Mouse (Mus musculus) adrenal gland, postnatal 10 days (tissue): ENCODE measurements around the gene Slc5a5. TPM values are rescaled to one million over a fixed set of nuclear protein-coding genes. Genes with fewer than 3 reads are reported as not detected.
"Not testable (repeated sequence)": the region's sequence is repeated elsewhere in the genome, so short reads cannot be mapped to it uniquely, and the experiment has no call there.

Experiments
- DNase-seq: peaks from one replicate; pipeline ENCODE4 v3.0.0; 2021; ENCODE audit warnings: mixed read lengths
- total RNA-seq, 2 experiments: library from RNA; stranded (reverse); gene quantifications; 2 replicates each; pipeline ENCODE4 v1.2.3; 2021

Slc5a5 gene
- total RNA-seq, 2 experiments from 2014 or later, result 0.27 to 0.42 TPM

DNA sequence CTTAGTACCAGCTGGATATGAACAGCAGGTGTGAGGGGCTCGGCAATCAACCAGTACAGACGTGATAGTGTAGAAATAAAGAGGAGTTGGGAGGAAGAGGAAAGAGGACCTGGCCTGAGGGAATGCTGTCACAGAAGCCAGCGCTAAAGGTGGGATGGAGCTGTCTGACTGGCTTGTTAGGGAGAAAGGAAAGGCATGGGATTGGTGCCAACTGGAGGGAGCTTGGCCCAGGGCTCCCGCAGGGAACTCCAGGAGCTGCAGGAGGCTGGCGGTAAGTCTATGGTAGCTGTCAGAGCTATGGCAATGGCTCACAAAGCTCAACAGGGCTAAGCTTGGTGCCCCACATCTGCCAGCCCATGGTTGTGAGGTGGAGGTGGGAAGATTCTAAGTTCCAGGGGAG, 9.7 kb upstream of the Slc5a5 start:
- peak; percentile 39 for DNase-seq

DNA sequence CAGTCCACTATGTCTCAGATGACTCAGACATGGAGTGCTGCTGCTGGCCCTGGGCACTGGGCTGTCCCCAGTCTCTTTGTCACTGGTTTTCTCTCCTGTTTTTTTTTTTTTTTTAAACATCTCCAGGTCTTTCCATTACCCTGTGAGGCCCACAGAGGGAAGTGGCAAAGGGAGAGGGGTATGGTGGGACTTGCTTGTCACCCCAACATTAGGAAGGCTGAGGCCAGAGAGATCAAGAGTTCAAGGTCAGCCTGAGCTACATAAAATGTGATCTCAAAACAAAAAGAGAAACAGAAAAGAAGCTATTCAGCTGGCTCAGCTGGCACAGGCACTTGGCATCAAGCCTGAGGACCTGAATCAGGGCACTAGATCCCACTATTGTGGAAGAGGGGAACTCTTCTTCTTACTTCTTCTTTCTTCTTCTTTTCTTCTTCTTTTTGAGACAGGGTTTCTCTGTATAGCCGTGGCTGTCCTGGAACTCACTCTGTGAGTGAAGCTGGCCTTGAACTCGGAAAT, 8.4 kb upstream of the Slc5a5 start:
- DNase-seq, result peak; percentile 52

DNA sequence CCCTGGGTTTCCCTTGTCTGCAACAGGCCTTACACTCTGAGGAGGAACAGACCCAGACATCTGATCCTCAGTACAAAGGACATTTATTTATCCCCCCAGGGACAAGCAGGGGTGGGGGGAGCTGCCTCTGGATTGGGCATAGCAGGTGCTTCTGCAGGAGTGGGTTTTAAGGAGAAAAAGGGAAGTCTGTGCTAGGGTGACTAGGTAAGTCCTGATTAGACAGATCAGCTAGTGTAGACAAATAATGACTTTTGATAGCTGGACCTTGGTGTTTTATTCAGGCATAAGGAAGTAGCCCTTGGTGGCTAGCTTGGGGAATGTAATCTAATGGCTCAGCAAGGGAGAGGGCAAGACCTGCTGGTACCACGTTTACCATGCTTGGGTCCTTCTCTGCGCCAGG, 6.7 kb upstream of the Slc5a5 start:
- DNase-seq, result no peak

DNA sequence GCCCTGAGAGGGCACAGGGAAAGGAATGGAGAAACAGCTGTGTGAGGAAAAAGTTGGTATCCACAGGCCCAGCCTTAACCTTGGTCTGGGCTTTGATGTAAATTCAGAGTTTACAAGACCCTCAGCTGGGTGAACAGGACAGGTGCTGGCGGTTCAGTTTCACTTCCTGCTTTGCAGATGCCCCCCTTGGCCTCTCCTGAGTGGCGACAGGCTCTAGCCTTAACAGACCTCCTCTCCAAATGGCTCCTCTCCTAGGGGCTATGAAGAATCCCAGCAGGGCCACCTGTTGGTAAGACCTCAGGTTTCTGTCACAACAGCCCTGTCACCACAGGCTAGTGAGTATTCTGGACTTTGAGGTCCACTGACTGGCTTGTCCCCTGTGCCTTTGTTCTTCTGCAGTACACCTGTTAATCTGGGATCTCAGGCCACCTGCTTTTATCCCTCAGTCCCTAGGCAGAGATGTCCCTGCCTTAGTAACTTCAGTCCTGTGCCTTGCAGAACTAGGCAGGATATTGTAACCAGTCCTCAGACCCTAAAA, 6.2 kb upstream of the Slc5a5 start:
- DNase-seq, result no peak

DNA sequence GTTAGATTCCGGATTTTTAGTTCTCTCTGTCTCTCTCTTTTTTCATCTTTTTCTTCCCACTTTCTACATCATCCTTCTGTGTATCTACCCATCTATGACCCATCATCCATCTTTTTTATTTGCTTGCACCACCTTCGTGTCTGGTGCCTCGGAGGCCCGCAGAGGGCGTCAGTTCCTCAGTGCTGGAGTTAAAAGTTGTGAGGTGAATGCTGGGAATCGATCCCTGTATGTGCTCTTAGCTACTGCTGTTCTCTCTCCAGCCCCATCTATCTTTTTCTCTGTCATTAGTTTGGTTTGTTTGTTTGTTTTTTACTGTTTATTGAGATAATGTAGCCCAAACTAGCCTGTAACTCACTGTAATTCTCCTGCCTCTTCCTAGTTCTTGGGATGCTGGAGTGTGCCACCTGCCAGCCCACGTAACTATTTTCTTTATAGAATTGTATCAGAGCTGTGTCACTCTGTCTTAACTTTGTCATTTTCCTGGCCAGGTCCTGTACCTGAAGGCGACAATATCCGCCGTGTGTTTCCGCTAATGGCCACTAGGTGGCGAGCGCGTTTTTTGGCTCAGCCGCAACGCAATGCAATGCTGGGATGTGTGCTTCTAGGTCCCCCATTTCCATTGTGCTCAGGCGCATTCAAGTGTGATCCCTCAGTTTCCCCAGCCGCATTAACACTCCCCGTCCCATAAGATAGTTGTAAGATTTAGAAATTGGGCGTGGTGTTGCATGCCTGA, 5.3 kb upstream of the Slc5a5 start:
- DNase-seq, result peak; percentile 93

DNA sequence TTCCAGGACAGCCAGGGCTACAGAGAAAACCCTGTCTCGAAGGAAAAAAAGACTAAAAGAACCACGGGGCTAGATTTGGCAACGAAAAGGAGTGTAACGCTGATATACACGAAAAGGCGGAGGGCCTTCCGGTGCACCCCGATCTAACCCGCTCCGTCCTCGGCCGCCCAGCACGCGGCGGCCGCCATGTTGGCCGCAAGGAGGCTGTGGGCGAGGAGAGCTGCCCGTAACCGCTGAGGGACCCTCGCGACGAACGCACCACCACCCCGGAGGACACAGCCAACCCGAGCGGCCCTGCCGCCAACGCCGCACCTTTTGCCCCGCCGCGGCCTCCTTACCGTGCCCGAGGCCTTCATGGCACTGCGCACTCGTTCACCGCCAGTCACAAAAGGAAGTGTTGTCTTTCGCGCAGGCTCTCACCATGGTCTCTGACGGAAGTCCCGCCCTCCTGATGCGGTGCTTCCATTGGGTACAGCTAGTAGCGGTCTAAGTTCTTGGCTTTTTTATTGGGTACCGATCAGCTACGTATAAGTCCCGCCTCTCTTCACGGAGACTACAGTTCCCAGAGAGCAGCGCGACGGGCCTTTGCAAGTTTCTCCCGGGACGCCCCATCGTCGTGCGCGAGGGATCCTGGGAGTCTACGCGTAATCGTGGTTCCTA, 4.6 kb upstream of the Slc5a5 start, which contains the start of gene Rpl18a:
Gene Rpl18a (minus strand): TSS at position 392 of the 660 bp plus-strand sequence.
- DNase-seq, result peak; percentile 94

DNA sequence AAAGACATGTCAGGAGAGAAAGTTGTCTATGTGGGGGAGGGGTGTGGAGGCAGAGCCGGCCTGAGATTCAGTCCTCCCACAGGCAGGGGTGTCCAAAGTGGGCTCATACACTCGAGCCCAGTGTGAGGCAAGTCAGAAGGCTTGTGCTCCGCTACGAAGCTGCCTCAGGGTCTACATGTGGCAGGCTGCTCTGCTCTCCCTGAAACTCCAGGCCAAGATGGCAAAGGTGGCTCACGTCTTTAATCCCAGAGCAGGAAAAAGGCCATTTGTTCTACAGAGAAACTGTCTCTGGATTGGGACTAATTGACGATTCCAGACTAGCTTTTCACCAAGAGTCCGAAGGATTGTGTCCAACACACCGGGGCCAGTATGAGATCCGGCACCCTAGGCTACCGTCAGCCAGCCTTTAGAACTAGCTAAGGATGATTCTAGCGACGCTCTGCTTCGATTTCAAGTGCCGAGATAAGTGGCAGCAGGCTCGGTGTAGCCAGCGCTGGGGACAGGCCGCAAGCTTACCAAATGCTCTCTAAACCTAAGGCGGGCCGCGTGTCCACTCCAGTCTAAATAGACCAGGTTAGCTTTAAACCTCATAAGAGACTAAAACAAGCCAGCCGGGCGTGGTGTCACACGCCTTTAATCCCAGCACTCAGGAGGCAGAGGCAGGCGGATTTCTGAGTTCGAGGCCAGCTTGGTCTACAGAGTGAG, 3.9 kb upstream of the Slc5a5 start:
- peak; percentile 19 for DNase-seq

DNA sequence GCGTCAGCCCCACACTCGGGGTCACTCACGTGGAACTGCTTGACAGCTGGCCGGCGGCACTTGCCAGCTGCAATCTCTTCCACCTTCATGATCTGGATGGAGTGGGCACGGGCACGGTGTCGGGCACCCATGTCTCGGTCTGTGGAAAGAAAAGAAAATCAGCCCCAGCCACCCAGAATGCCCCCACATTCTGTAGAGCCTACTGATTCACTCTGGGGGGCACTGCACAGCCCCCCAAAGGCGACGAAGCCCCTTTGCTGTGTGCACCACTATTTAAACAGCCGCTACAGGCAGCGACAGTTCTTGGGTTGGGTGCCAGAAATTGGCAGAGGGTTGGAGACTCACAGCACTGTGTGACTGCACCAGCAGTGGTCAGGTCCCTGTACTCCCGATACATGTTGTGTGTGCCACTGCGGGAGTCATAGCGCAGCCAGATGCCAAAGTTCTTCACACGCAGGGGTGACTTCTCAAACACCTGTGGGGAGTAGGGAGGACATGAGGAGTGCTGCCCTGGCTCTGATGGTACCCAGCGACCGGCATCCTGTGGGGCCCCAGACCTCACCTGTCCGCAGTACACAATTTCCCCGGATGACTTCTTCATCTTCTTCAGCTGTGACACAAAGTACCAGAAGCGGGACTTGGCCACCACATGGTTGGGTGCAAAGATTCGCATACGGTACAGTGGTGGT, 3.2 kb upstream of the Slc5a5 start:
- DNase-seq, result not testable (repeated sequence)

DNA sequence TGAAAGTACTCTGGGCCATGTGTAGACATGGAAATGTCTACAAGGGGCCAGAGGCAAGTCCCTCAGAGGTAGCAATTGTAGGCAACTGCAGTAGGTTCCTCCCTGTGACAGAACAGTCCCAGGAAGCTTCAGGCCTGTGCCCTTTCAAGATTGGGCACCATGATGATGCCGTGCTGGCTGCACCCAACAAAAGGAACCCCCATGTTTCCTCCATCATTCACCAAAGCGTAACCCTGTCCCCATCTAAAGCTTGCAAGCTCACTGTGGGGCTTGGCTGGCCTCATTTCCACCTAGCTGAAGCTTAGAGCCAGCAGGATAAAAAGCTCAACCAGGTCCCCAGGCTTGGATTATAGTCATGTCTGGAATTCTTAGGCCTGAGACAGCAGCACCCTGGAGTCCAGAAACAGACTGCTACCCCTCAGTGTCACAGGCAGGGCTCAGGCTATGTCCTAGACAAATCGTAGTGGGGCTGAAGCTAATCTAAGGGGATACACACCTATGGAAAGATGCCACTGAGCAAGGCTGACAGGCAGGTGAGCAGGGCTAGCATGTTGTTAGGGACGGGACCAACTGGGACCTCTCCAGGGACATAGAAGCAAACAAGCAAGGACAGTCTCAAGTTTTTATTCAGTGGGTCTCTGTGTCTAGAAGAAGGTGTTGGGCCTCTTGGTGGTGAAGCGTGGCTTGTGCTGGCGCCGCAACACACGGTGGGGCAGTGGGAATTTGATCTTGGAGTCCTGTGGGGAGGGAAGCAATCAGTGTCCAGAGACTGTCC, 2.4 kb upstream of the Slc5a5 start:
- no peak for DNase-seq

DNA sequence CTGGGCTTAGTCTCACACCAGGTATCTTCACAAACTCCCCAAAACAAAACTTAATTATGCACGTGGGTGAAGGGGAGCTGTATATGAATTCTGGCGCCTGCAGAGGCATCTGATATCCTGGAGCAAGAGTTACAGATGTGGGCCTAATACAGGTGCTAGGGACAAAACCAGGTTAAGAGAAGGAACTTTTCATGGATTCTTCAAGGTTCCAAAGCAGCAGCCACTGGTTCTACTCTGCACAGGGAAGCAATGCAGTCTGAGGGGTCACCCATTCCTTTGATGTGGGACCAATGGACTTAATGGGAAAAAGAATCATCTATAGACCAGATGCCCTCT, 1.8 kb upstream of the Slc5a5 start:
- no peak for DNase-seq

DNA sequence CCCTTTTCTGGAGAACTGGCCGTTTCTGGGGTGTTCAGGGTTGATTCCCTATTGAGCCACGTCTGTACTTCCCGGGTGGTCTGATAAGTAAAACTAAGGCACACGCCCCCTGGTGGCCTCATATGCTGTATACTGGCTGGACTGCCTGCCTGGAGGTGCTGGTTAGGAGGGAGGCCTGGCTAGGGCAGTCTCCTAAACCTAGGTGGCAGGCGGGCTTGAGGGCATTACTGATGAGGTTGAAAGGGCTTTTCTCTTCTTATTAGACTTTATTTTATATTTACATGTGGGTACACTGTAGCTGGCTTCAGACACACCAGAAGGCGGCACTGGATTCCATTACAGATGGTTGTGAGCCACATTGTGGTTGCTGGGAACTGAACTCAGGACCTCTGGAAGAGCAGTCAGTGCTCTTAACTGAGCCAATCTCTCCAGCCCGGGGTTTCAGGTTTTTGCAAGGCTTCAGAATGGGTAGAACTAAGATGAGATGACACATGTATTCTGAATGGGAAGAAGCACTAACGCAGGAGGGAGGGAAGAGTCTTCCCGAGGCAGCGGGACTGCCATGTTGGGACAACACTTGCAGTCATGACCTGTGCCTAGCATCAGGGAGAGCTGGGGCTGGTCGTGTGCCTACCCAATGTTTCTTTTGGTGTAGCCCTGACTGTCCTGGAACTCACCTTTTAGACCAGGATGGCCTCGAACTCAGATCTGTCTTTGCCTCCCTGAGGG, 1.3 kb upstream of the Slc5a5 start:
- peak; percentile 84 for DNase-seq

DNA sequence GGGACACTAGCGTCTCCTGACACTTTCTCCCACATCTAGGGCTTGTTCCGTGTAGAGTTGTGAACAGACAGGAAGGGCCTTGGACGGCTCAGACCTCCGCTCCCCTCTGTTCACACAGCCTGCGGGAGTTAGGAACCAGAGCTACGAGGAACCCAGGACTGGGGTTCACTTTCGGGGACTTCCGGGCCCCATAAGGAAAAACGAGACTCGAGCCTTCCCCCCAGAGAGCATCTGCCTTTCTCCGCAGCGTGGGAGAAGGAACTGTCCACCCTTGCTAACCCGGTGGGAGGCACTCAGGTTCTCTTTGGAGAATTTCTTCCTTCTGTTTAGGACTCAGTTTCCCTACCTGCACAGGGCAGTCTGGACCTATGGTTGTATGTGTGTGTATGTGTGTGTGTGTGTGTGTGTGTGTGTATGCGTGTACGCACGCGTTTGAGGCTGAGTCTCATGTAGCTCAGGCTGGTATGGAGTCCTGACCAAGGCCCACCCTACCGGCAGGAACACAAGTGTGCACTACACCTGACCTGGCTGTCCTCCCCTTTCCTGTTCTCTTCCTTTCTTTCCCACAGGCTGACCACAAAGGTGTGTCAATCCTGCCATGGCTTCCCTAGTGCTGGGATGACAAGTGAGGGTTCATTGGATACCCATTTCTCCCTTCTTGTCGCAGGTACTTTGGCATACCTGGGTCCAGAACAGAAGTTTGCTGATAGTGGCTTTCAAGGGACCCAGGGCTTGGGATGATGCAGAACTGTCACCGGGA, 519 bp upstream of the Slc5a5 start:
- DNase-seq, result no peak

DNA sequence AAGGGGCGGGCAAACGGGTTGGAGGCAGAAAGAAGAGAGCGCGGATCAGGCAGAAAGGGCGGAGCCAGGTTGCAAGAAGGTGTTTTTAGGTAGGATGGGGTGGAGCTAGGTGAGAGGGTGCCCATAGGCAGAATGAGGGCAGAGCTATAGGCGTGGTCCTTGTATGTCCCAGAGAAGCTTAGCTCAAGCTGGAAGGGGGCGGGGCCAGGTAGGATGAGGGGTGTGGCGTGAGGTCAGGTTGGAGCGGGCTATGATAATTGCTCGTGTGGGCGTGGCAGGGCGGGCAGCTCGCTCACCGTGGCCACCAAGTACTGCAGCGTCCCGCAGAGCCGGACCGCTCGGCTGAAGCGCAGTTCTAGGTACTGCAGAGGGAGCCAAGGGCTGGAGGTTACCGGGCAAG, 1.2 kb downstream of the Slc5a5 start:
- DNase-seq, result no peak

DNA sequence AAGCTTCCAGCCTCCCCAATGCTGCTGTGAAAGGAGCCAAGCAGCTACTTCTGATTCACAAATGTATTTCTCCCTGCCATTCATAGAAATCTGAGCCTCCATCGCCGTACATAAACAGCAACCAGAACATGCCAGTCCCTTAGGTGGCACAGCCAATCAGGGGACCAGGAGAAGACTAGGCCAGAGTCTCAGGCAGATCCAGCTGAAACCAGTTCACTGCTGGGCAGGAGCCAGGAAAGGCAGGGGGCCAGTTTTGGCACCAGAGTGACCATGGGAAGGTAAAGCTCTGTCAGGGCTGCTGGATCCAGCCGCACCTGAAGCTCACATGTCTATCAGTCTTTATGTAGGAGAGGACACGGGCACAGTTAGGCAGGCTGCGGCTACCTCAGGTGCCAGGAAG, 1.9 kb downstream of the Slc5a5 start:
- DNase-seq, result peak; percentile 4

DNA sequence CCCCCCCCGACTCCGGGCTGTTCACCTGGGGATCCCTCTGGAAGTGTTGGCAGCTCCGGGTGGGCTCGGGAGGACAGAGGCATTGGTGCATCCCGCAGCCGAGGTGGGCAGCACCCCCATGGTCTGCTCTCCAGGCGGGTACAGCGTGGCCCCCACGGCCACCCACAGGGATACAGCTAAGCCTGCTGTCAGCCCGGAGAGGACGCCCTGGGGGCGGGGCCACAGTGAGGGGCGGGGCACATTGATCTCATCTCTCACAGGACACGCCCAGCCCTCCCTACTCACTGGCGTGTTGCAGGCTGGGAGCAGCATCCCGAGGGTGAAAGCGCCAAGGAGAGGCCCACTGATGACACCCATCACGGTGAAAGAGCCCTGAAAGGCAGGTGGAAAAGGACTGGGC, 4.9 kb downstream of the Slc5a5 start:
- DNase-seq, result peak; percentile 55

DNA sequence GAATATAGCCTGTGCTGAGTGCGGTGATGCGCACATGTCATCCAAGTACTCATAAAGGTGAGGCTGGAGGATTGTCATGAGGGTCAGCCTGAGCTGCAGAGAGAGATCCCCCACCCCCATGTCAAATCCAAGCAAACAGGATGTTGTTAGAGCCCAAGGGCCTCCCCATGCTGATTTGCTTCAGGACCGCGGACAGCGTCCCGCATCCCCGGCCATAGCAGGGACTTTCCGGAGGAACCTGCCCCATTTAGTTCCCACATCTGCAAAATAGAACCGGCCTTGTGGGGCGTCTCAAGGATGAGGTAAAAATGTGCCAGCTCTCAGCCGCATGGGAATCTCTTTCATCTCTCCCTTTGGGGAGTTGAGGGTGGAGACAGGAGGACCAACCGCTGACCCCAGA, 6.9 kb downstream of the Slc5a5 start:
- peak; percentile 70 for DNase-seq

DNA sequence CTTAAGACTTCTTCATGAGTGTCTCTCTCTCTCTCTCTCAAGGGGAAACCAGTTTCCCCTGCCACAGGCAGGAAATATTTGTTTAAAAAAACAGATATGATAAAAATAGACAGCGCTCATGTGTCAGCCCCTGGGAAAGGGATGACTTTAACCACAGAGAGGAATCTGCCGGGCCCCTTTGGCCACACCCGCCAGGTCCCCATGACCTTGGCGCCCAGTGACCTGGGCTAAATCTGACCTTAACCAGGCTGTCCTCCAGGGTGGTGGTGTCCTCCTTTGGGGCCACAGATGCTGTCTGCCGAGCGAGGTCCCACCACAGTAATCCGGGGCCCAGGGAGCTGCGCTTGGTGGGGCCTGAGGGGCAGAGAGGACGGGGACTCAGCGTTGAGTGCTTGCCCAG, 7.9 kb downstream of the Slc5a5 start:
- DNase-seq, result no peak

DNA sequence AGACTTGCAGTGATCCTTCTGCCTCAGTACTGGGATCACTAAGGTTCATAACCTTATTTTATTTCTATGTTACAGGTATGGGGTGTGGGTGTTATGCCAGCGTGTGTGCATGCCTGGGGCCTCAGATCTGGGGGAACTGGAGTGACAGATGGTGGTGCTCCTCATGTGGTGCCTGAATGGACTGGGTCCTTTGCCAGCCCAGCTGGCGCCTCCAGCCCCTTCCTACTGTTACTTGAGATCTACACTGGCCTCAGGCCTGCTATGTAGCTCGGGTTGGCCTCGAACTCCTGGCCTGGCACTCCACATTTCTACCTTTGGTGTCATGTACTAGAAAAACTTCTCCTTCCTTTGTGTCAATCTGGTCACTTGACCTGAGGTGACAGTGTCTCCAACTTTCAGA, 8.4 kb downstream of the Slc5a5 start:
- no peak for DNase-seq

DNA sequence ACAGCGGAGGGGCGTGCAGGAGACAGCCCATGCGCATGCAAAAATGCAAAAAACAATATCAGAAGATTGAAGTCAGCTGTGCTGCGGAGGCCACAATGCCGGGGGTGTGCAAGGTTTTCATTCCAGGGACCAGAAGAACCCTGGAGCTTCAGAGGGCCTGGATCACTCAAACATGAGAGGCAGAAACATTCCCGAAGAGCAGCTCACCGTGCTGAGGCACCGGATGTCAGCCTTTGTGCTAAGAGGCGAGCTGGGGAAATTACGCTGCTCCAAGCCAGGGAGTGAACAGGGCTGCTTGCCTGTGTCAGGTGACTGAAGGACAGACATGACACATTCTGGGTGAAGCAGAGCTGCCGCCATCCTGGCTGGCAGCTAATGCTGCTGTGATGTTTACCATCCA, 12.0 kb downstream of the Slc5a5 start:
- DNase-seq, result no peak

DNA sequence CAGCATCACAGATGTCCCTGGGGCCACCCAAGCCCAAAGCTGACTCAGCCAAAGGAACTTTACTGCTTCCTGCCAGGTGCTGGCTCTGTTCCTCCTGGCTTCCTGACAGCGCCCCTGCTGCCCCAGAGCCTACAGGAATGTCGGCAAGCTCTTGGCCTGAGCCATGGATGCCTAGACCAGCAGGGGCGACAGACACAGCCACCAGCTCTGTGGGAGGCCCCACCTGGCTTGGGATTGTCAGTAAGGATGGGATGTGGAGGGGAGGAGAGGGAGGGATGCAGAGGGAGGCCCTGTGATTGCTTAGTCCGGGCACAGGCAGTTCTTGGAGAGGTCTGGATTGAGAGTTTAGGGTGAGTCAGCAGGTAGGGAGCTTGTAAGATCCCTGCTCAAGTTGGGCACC, 12.4 kb downstream of the Slc5a5 start:
- peak; percentile 73 for DNase-seq
